In genomic region chr1:13050140-13050775, GRCm38 (mm10) we compare ENCODE assay signal across 8 mouse cellular contexts.
DNase-seq lines count a peak whose midpoint lies in the region; ATAC-seq and TF ChIP-seq lines count a peak whose summit lies in the region.

No protein-coding gene starts in this region.

- TF ChIP-seq CTCF in kidney, postnatal 0 days (IDR thresholded peaks at IDR 0.05; ENCODE audit: low read depth): peak; percentile 79
- peak; percentile 71 for TF ChIP-seq CTCF in lung, adult 2 months (IDR thresholded peaks at IDR 0.05; ENCODE audit: insufficient read depth, low read length)

- peak; percentile 61 to 65 for DNase-seq in B cell, adult 2 months
- peak; percentile 43 for DNase-seq in MN1 (ENCODE audit: low spot score)
- DNase-seq in cerebellum, postnatal 36 days: peak; percentile 21 to 42
- peak; percentile 61 for DNase-seq in kidney, postnatal 0 days (ENCODE audit: low spot score)
- DNase-seq in lung, adult 2 months: peak; percentile 29
- DNase-seq in ovary, postnatal 36 days (ENCODE audit: low spot score): peak; percentile 6
- peak; percentile 3 to 15 for DNase-seq in urinary bladder, postnatal 36 days (ENCODE audit: low spot score in 2 of 2)

- WGBS in heart, embryonic 13.5 days: 20% methylated on average over 17 of the region's 17 CpGs
- 19% methylated on average over 17 of the region's 17 CpGs for WGBS in kidney, postnatal 0 days
- 16% methylated on average over 17 of the region's 17 CpGs for WGBS in lung, adult 2 months

- H3K4me3 ChIP-seq in heart, embryonic 13.5 days: peak overlapping the region; percentile 31
- no peak overlapping the region for H3K4me3 ChIP-seq in kidney, postnatal 0 days (replicated peaks; ENCODE audit: low read depth, low read length)
- H3K4me3 ChIP-seq in lung, adult 2 months (replicated peaks; ENCODE audit: extremely low read depth, low read depth, low read length): no peak overlapping the region

- peak overlapping the region; percentile 63 for H3K4me2 ChIP-seq in heart, embryonic 13.5 days
- H3K4me2 ChIP-seq in kidney, postnatal 0 days (ENCODE audit: low read length): peak overlapping the region; percentile 36; the same call in 1 of the 2 replicates

- H3K4me1 ChIP-seq in heart, embryonic 13.5 days: no peaks in the 10 kb centered on the region
- no peaks in the 10 kb centered on the region for H3K4me1 ChIP-seq in kidney, postnatal 0 days (replicated peaks; ENCODE audit: insufficient read depth, low read length)
- no peaks in the 10 kb centered on the region; the same call in none of the 2 replicates for H3K4me1 ChIP-seq in lung, adult 2 months (ENCODE audit: control insufficient read depth, insufficient read depth, low read length)

- no peaks in the 10 kb centered on the region for H3K9me3 ChIP-seq in heart, embryonic 13.5 days
- H3K9me3 ChIP-seq in kidney, postnatal 0 days (replicated peaks; ENCODE audit: low read length): no peaks in the 10 kb centered on the region

- peaks cover 50% of the 10 kb centered on the region for H3K27me3 ChIP-seq in heart, embryonic 13.5 days (replicated peaks)
- no peaks in the 10 kb centered on the region for H3K27me3 ChIP-seq in kidney, postnatal 0 days (ENCODE audit: insufficient read depth, low read length)

- ATAC-seq in heart, embryonic 13.5 days (ENCODE audit: extremely low read depth, insufficient number of reproducible peaks, low FRiP score, low TSS enrichment): no peak
- no peak for ATAC-seq in kidney, postnatal 0 days (replicated peaks; ENCODE audit: low FRiP score, low read depth)

- no peaks in the 10 kb centered on the region for H3K36me3 ChIP-seq in heart, embryonic 13.5 days
- no peaks in the 10 kb centered on the region for H3K36me3 ChIP-seq in kidney, postnatal 0 days (ENCODE audit: insufficient read depth, low read length)

- H3K9ac ChIP-seq in heart, embryonic 13.5 days: 0 out of 2 replicates have a peak overlapping the region, but pooled peaks have one; percentile 26
- H3K9ac ChIP-seq in kidney, postnatal 0 days (ENCODE audit: low read depth, low read length): no peak overlapping the region

- no peak for TF ChIP-seq POLR2A in lung, adult 2 months (IDR thresholded peaks at IDR 0.05; ENCODE audit: borderline replicate concordance, extremely low read depth, low read depth, low read length)

- no peak overlapping the region for H3K27ac ChIP-seq in heart, embryonic 13.5 days (replicated peaks)
- H3K27ac ChIP-seq in kidney, postnatal 0 days: no peak overlapping the region

Comparison
In these comparisons a context has a peak if more than half of its experiments do, and no peak if none do; other contexts are left out.
1. DNase-seq: peak in every context shown above with its lines; median percentile 63 in B cell, adult 2 months; 61 in kidney, postnatal 0 days; 43 in MN1; 32 in cerebellum, postnatal 36 days; 29 in lung, adult 2 months; 9 in urinary bladder, postnatal 36 days; 6 in ovary, postnatal 36 days.